Mouse (Mus musculus) liver, embryonic 16.5 days (tissue): Measurements from ENCODE around the gene Ndufs6. TPM values are rescaled to one million over a fixed set of nuclear protein-coding genes. Genes with fewer than 3 reads are reported as not detected.

Source experiments
- ATAC-seq: fragments of 200-750 bp; cut with Nextera tagmentation; 2 replicates; pipeline ENCODE4 v1.8.0; 2017; ENCODE audit warnings: low read depth, mild to moderate bottlenecking, moderate number of reproducible peaks, moderate library complexity
- H3K27ac ChIP-seq: fragments of 300-500 bp; sonication (generic); 2 replicates; pipeline ENCODE4 v1.5.1; 2014; ENCODE audit warnings: mild to moderate bottlenecking, low read length
- H3K27me3 ChIP-seq: fragments of 300-500 bp; sonication (generic); 2 replicates; pipeline ENCODE4 v1.6.1; 2014; ENCODE audit warnings: low read depth, low read length, mixed read lengths; ENCODE audit not compliant: control insufficient read depth, insufficient read depth
- H3K36me3 ChIP-seq: fragments of 300-500 bp; sonication (generic); 2 replicates; pipeline ENCODE4 v1.6.1; 2014; ENCODE audit warnings: mild to moderate bottlenecking; ENCODE audit not compliant: control insufficient read depth, insufficient read depth
- H3K4me1 ChIP-seq: fragments of 300-500 bp; sonication (generic); 2 replicates; pipeline ENCODE4 v1.6.1; 2014; ENCODE audit warnings: low read depth, low read length, mixed read lengths; ENCODE audit not compliant: control insufficient read depth
- H3K4me2 ChIP-seq: fragments of 300-500 bp; sonication (generic); 2 replicates; pipeline ENCODE4 v1.6.1; 2014; ENCODE audit warnings: low read depth, low read length, mixed read lengths
- H3K4me3 ChIP-seq: fragments of 300-500 bp; sonication (generic); 2 replicates; pipeline ENCODE4 v1.5.1; 2014; ENCODE audit warnings: low read depth, mild to moderate bottlenecking, low read length
- H3K9ac ChIP-seq: fragments of 300-500 bp; sonication (generic); 2 replicates; pipeline ENCODE4 v1.6.1; 2014; ENCODE audit warnings: low read depth, low read length
- H3K9me3 ChIP-seq: fragments of 300-500 bp; sonication (generic); replicated peaks from 2 replicates; pipeline ENCODE4 v1.6.1; 2016; ENCODE audit warnings: low read length; ENCODE audit not compliant: control insufficient read depth
- WGBS: fragments of 180-500 bp; shearing (Covaris S2); extraction: QIAGEN DNeasy Blood & Tissue Kit; methylation state at CpG from one replicate; pipeline ENCODE4 v1.1.7; 2014; ENCODE audit not compliant: insufficient replicate concordance; 5-methylcytosine and 5-hydroxymethylcytosine counted together
- polyA plus RNA-seq: library from polyadenylated mRNA; unstranded; fragments of >200 nt; fragmentation: Nextera tagmentation; extraction: Ambion mirVana; gene quantifications from 2 replicates; pipeline ENCODE4 v1.2.1, GENCODE M21; 2015

Ndufs6 gene
- polyA plus RNA-seq, result 224 and 225 TPM in 2 replicates

DNA sequence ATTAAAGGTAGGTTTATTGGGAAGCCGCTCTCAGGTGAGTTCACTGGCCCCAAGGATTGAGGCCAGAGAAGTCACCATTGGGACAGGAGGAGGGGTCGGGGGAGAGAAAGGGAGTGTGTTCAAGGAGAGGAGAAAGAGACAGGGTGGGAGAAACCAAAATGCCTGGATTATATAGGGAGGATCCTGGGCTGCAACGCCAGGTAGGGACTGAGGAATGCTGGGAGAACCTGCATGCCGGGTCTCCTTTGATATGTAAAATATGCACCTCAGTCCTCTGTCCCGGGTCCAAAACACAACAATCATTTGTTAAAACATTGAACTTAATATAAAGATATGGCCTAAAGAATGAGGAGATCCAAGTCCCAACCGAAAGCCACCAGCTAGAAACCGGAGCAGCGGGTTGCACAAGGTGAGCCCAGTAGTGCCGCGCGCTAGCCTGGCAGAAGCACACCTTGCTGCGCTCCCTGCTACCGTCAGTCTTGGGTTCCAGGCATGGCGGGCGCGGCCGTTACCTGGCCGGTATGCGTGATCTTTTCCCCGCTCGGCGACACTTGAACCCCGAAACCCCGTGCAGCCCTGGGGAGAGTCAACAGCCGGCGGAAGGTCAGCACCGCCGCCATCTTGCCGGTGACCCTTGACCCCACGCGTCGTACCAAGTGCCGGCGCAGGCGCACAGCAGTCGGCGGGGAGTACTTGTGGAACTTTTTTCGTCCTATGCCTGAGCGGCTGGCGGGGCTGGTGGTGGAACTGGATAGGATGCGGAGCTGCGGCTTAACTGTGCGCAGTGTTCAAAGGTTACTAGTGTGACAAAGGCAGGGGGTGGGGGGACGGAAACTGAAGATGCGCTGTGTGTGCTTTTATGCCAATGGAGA, at the start of gene Ndufs6, which contains the start of gene Mrpl36:
TSS of gene Ndufs6 (minus strand) at position 716 of the 872 bp plus-strand sequence.
TSS of gene Mrpl36 (plus strand) at position 687 of the 872 bp plus-strand sequence.
- no peaks in the 10 kb centered on the region for H3K27me3 ChIP-seq
- under 1% methylated on average over 45 of the region's 45 CpGs for WGBS
- H3K4me1 ChIP-seq, result peaks cover 25% of the 10 kb centered on the region
- H3K27ac ChIP-seq, result peak within 1 kb of the TSS; percentile 59
- H3K36me3 ChIP-seq, result 0 out of 2 replicates have a peak, but pooled peaks cover under 1% of the 10 kb centered on the region
- peak within 1 kb of the TSS; percentile 90 for H3K4me3 ChIP-seq
- H3K4me2 ChIP-seq, result peak within 1 kb of the TSS; percentile 80
- ATAC-seq, result peak; percentile 86
- H3K9me3 ChIP-seq, result no peaks in the 10 kb centered on the region
- H3K9ac ChIP-seq, result peak within 1 kb of the TSS; percentile 84

DNA sequence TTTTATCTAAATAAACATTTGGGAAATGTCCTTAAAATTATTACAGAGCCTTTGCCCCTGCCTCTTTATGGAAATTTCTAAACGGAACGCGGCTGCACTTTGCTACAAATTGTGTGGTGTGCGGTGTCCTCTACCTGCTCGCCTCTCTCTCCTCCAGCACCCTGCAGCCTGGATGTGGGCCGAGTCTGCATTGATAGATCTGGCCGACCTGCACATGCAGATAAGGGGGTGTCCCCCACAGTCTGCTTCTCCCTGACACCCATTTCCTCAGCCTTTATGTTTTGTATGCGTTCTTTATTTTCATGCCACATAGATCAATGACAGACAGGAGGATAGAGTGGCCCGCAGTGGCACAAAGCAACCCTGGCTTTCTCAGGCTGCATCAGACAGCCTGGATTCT, 49.3 kb upstream of the Ndufs6 start:
- Histone ChIP-seq H3K9ac (no peak overlapping the region), H3K4me2 (no peak overlapping the region), H3K36me3 (no peaks in the 10 kb centered on the region), H3K9me3 (no peaks in the 10 kb centered on the region), H3K27ac (no peak overlapping the region), H3K27me3 (no peaks in the 10 kb centered on the region), H3K4me3 (no peak overlapping the region), H3K4me1 (no peaks in the 10 kb centered on the region)
- no peak for ATAC-seq
- WGBS, result 59% methylated on average over 9 of the region's 9 CpGs

DNA sequence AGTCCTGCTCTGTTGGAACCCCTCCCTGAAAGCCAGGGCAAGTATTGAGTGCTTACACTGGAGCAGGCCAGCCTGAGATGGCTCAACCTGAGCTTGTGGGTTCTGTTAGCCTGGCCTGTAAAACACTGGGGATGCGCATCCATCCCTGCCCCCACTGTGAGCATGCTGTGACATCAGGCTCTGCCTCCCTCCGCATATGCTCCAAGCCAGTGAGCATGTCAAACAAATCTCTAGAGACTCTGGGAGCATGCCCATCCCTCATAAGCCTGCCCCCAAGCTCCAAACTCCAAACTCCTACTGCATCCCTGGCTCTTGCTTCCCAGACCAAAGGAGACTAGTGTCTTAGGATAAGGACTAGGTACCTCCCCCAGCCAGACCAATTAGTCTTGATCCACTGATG, 46.3 kb upstream of the Ndufs6 start:
- Histone ChIP-seq H3K9ac (no peak overlapping the region), H3K27me3 (no peaks in the 10 kb centered on the region), H3K36me3 (no peaks in the 10 kb centered on the region), H3K27ac (no peak overlapping the region), H3K4me1 (no peaks in the 10 kb centered on the region), H3K4me2 (no peak overlapping the region), H3K9me3 (no peaks in the 10 kb centered on the region), H3K4me3 (no peak overlapping the region)
- WGBS, result 72% methylated on average over 2 of the region's 2 CpGs
- ATAC-seq, result no peak

DNA sequence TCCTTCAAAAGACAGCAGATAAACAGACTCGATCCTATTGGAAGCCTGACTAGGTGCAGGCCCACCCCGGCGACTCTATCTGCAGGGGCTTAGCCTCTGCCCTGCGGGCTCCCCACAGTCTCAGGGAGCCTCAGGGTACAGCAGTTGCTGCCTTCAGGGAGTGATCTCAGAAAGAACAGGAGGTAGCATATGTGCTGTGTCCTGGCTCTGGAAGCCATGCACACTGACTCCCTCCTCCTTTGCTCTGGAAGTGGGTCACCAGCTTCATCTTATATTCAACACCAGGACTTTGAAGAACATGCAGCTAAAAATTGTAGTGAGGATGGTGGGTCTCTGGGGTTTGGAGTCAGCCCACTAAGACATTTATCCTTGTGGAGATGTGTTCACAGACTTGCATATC, 45.0 kb upstream of the Ndufs6 start:
- Histone ChIP-seq H3K9ac (no peak overlapping the region), H3K27me3 (no peaks in the 10 kb centered on the region), H3K4me2 (no peak overlapping the region), H3K4me1 (no peaks in the 10 kb centered on the region), H3K4me3 (no peak overlapping the region), H3K27ac (no peak overlapping the region), H3K36me3 (no peaks in the 10 kb centered on the region), H3K9me3 (no peaks in the 10 kb centered on the region)
- no peak for ATAC-seq
- 70% methylated on average over 4 of the region's 4 CpGs for whole genome bisulfite sequencing

DNA sequence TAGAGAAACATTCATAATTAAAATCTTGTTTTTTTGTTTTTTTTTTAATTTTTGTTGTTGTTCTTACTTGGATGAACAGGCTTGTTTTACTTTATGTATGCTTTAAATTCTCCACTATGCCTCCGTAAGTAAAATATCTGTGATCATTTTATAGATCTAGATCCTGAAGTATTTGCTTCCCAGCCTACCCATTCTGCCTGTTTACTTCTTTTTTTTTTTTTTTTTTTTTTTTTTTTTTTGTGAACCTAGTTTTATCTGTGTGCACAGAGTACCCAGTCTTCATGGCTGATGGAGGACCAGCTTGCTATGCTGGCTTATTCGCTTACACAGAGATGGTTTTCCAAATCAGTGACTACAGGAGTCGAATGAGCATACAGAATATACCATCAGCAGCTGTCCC, 28.8 kb upstream of the Ndufs6 start:
- Histone ChIP-seq H3K27me3 (no peaks in the 10 kb centered on the region), H3K4me3 (no peak overlapping the region), H3K27ac (no peak overlapping the region), H3K9me3 (no peaks in the 10 kb centered on the region), H3K36me3 (no peaks in the 10 kb centered on the region), H3K9ac (no peak overlapping the region), H3K4me1 (no peaks in the 10 kb centered on the region), H3K4me2 (no peak overlapping the region)
- no peak for ATAC-seq
- 60% methylated on average over 3 of the region's 3 CpGs for WGBS

DNA sequence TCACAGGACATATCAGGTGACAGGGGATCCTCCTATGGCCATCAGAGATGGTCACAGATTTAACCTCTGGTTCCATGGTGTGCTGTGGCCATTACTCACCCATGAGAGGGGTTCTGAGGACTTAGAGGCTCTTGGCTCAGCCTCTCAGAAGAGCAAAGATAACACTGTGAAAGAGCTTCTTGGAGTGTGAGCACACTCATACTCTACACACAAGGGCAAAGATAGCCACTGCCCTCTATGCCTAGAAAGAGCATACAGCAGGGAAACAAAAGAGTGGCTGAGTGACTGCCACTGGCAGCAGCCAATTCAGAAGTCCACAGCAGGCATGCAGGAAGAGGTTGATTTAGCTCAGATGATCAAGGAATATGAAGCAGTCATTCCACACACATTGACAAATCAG, 24.1 kb upstream of the Ndufs6 start:
- H3K9ac ChIP-seq, result no peak overlapping the region
- peaks cover 4% of the 10 kb centered on the region; the same call in 1 of the 2 replicates for H3K4me1 ChIP-seq
- no peaks in the 10 kb centered on the region for H3K27me3 ChIP-seq
- no peaks in the 10 kb centered on the region for H3K9me3 ChIP-seq
- no peaks in the 10 kb centered on the region for H3K36me3 ChIP-seq
- no peak overlapping the region for H3K27ac ChIP-seq
- H3K4me3 ChIP-seq, result no peak overlapping the region
- no peak overlapping the region for H3K4me2 ChIP-seq
- no peak for ATAC-seq

DNA sequence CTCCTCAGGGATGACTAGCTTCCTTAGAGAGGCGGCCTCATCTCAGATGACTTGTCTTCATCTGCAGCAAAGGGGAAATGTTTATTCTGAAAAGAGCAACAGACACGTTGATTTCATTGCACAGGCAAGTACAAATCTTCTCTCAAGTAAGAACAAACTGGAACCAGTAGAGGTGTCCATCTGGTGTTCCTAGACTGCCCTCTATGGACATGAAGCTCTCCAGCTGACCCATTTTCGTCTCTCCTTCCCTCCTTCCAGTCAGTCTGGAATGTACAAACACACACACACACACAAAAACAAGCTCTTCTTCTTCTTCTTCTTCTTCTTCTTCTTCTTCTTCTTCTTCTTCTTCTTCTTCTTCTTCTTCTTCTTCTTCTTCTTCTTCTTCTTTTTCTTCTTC, 23.6 kb upstream of the Ndufs6 start:
- 43% methylated on average over 3 of the region's 3 CpGs for WGBS
- H3K27me3 ChIP-seq, result no peaks in the 10 kb centered on the region
- no peak overlapping the region for H3K4me2 ChIP-seq
- no peak for ATAC-seq
- no peak overlapping the region for H3K27ac ChIP-seq
- no peak overlapping the region for H3K4me3 ChIP-seq
- no peaks in the 10 kb centered on the region for H3K36me3 ChIP-seq
- H3K9ac ChIP-seq, result no peak overlapping the region
- H3K9me3 ChIP-seq, result no peaks in the 10 kb centered on the region
- peaks cover 4% of the 10 kb centered on the region; the same call in 1 of the 2 replicates for H3K4me1 ChIP-seq

DNA sequence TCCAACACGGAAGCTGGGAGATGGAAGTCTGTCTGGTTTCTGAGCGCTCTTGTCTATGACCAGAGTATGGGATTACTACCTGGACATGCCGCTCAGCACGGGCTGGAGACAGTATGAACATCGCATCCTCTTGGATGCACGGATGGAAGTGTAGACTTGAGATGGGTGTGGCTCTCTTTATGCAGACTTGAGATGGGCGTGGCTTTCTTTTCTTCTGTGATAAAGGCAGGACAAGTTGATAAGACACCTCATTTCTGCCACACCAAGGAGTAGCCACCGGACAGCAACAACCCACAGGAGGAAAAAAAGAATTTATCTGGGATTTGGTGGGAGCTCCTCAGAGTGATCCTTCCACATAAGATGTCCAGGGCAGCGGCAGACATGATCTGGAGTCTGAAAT, 22.4 kb upstream of the Ndufs6 start:
- Histone ChIP-seq H3K9ac (no peak overlapping the region), H3K27ac (no peak overlapping the region), H3K4me1 (peaks cover 4% of the 10 kb centered on the region; the same call in 1 of the 2 replicates), H3K4me3 (no peak overlapping the region), H3K4me2 (no peak overlapping the region), H3K9me3 (no peaks in the 10 kb centered on the region), H3K36me3 (no peaks in the 10 kb centered on the region), H3K27me3 (no peaks in the 10 kb centered on the region)
- WGBS, result 56% methylated on average over 9 of the region's 9 CpGs
- ATAC-seq, result no peak

DNA sequence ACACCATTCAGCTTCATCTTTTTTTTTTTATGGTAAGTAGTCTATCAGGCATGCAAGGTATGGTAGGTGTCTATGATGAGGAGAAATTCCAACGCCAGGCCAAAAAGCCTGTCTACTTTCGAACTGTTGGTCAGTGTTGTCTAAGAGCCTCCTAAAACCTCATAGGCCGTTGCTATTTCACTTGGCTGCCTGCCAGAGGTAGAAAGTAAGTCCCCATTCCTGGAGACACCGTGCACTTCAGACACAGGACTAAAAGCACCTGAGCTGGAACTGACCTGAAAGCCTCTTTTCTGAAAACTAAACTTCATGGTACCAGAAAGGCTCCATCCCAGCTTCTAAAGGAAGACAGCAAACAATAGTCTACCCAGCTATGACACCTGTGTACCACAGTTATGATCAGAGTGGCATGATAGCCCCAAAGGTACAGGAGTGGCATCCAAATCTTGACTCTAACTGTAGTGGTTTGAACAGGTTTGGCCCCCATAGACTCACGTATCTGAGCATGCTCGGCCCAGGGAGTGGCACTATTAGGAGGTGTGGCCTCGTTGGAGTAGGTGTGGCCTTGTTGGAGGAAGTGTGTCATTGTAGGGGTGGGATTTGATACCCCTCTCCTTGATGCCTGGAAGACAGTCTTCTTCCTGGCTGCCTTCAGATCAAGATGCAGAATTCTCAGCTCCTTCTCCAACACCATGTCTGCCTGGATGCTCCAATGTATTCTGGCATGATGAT, 19.7 kb upstream of the Ndufs6 start:
- Histone ChIP-seq H3K4me1 (peaks cover 4% of the 10 kb centered on the region; the same call in 1 of the 2 replicates), H3K4me2 (no peak overlapping the region), H3K27me3 (no peaks in the 10 kb centered on the region), H3K27ac (no peak overlapping the region), H3K9ac (no peak overlapping the region), H3K9me3 (no peaks in the 10 kb centered on the region), H3K4me3 (no peak overlapping the region), H3K36me3 (no peaks in the 10 kb centered on the region)
- ATAC-seq, result no peak
- 67% methylated on average over 7 of the region's 7 CpGs for WGBS
